Mouse (Mus musculus) B cell, adult 2 months (primary cell): ENCODE data around the gene 1110017D15Rik.
"Not testable (repeated sequence)": the region's sequence is repeated elsewhere in the genome, so short reads cannot be mapped to it uniquely, and the experiment has no call there.

ENCODE experiments used
- DNase-seq, 2 experiments: peaks; one replicate each; pipeline ENCODE4 v3.0.0; 2022

1110017D15Rik gene

DNA sequence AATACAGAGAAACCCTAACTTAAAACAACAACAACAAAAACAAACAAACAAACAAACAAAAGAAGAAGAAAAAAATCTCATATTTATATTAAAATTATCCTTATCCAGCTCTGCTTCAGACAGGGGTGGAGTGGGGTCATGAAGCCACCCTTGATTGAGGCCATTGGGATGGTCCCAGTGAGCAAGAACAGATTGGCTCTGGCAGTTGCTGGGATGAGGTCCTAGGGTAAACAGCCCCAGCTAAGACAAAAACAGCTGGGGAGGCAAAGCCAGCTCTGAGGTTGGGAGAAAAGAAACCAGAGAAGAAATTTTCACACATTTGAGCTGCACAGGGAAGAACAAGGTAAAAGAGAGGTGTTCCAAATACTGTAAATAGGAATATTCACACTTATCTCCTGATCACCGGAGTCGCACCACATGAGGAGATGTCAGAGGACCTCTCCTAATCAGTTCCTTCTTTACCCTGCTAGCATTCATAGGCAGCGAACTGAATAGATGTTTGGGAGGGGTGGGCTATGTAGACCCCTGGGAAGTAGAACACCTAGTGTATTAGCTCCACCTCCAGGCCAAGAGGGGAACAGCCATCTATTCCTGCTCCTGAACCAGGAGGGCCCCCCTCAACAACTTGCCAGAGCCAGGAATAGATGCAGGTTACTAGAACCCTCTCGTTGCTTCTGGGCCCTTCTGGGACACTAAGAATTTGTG lies 38.2 kb downstream of the 1110017D15Rik start:
- DNase-seq: no peak

DNA sequence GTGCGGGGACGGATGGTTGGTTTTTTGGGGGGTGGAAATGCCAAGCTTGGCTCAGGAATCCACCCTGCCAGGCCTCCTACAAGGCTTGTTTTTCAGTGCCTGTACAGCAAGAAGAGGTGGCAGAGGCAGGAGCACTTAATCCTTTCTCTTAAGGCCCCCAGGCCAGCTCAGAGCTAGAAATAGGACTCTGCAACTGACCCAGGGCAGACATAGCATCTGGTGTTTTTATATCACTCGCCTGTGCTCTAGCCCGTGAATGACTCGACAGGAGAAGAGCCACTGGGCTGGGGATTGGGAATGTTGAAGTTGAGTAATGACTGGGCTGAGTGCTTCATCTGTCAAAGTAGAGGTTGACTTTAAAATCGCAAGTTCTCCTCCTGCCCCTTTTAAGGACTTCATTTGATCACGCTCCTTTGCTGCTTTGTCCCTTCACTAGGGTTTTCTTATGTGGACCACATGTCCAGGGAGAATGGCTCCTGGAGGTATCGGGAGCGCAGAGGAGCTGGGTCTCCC lies 39.4 kb downstream of the 1110017D15Rik start:
- no peak for DNase-seq

DNA sequence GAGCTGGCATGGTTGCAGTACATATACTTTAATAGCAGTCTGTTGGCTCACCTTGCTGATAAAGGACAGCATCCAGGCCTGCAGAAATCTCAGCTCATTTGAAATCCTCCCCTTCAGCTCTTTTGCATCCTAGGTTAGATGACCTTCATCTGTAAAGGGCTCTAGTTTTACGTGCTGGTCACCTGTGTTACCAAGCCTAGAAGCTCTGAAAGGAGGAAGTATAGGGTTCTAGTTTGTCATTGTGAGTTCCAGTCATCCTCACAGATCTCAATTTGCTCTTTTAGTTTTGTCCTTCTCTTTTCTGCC lies 45.8 kb downstream of the 1110017D15Rik start:
- DNase-seq: no peak

DNA sequence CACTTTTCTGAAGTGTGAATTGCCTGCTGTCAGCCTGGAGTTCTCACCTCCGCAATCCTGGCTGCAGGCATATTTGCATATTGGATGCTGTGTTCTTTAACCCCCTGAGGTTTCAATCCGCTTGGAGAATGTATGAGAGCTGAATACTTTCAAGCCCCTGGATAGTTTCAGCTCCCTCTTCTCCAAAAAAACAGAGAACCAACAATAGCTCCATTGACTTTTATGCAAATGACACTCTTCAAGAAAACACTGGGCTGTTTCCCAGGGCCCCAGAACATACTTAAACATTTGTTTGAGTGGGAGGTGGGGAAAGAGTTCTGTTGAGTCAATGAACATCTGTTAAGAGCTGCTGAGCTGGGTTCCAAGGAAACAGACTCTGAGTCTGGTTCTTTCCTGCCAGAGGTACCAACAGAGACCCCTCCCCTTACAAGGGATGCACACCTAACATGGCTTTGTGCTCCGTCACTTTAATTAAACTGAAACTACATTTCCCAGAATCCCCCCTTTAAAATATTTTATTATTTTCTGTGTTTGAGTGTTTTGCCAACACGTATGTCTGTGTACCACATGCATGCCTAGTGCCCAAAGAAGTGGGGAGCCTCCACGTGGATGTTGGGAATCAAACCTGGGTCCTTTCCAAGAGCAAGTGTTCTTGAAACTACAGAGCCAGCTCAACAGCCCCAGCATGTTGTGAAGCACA lies 46.3 kb downstream of the 1110017D15Rik start:
- no peak for DNase-seq

DNA sequence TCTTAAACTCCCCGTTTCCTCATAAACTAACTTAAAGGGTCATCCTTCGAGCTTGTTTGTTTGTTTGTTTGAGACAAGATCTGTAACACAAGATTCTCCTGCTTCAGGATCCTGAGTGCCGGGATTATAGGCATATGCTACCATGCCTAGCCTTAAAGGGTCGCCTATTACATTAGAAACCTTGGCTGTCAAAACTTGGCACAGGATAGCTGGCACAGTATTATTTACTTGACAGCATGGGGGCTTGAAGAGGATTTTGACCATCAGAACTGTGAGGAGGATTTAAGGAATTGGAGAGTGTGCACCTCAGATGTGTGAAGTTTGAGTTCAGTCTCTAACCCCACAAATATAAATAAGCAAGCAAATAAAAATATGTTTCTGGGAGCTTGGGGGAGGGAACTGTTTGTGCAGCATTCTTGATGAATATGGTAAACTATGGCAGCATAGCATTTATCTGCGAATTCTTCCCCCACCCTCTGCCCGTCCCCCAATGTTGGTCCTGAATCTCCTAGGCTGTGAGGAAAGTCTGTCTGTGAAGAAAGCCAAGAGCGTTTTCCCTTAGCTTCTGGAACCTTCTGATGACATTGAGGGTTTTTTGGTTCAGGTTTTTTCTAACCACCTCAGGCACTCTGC lies 47.0 kb downstream of the 1110017D15Rik start:
- no peak for DNase-seq

DNA sequence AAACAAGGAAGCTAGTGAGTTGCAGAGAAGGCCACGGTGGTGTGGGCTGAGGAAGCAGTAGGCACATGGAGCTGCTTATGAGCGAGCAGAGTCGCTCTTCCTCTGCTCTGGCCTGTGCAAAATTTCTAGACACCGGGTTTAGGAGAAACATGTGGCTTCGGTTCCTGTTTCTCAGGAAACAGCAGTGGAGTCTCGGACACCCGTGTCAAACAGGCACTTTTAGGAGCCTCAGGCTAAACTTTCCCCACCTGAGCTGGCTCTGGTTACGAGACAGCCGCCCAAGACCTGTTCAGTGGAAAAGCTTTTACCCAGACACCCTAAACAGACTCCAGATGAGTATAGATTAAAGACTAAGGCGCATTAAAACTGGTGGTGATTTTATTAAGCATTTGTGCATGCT lies 47.9 kb downstream of the 1110017D15Rik start:
- no peak for DNase-seq

DNA sequence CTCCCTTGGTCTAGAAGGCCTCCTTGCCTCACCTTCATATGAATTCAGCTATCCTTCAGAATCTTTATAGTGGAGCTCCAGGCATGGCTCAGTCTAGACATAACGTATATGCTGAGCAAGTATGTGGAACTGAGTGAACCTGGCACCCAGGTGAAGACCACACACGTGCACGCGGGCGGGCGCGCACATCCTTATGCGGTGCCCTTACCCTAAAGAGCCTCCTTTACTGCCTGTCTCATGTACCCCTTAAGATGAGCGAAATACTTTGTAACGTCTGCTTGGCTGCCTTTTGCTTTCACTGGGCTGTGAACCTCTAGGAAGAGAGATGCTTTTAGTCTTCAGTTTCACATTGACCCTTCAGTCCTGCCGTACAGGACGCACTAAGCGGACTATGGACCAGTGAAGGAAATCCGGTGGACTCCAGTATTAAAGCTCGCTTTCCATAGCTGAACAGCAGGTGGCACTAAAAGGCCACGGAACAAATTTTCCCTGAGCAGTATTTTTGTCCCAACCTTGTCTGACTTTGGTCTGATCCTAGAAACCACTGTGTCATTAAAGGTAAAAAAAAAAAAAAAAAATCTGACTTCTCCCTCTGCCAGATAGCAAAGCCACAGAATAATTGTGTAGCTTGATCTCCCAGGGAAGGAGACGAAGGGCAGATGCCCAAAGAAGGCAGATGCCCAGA lies 48.6 kb downstream of the 1110017D15Rik start:
- peak; percentile 43 to 48 for DNase-seq

DNA sequence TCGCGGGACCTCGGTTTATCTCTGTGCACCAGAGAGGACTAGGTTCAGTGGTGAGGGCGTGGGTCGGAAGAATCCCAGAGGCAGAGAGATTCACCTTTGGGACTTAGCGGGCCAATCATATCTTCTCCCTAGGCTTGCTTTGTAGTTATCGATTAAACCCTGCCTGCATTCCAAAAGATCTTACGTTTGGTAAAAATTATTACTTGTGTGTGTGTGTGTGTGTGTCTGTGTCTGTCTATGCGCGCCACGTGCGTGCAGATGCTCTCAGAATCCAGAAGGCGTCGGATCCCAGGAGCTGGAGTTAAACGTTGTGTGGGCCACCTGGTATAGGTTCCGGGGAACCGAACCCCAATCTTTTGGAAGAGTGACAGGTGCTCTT lies 51.9 kb downstream of the 1110017D15Rik start:
- DNase-seq: peak in 1 of 2 experiments; percentile 37

DNA sequence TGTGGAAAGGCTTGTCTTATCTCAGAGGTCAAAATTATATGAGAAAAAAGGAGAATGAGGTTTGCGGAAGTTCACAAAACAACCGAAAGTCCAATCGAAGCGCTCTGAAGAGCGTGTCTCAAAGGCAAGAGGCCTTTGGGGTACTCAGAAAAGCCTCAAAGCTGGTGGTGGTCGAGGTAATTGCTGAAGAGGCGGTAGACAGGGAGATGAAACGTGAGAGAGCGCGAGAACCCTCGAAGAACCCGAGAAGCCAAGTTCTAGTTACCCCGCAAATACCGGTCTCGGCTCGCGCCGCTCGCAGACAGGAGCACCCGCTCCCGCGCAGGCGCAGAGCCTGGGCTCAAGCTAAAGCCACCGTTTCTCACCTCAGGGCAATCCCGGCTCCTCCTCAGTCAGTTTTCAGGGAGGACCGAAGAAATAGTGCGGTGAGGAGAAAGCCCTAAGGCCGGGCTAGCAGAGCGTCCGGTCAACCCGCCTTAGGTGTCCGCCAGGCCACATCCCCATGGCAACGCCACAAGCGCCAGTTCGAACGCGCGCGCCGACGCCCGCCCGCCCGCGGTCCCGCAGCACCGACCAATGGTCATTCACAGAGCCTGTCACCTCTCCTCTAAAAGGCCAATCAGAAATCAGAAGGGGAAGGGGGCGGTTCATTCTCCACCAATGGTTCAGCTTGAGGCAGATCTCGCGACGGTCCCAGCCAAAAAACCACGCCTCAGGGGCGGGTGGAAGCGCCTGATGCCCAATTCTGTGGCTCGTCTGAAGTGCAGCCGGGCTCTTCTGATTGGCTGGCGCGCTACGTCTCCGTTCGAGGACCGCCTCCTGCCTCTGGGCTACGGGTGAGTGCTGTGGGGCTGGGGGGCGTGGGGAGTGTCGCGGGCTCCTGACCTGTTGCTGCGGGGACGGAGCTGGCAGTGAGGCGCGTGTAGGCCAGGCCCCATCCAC lies 52.5 kb downstream of the 1110017D15Rik start, which contains the start of the genes Kif24 and Nudt2:
Gene Kif24, minus strand, starts transcription at position 543 of the 942 bp plus-strand sequence.
Gene Nudt2, plus strand, starts transcription at position 807 of the 942 bp plus-strand sequence.
- peak; percentile 95 to 98 for DNase-seq

DNA sequence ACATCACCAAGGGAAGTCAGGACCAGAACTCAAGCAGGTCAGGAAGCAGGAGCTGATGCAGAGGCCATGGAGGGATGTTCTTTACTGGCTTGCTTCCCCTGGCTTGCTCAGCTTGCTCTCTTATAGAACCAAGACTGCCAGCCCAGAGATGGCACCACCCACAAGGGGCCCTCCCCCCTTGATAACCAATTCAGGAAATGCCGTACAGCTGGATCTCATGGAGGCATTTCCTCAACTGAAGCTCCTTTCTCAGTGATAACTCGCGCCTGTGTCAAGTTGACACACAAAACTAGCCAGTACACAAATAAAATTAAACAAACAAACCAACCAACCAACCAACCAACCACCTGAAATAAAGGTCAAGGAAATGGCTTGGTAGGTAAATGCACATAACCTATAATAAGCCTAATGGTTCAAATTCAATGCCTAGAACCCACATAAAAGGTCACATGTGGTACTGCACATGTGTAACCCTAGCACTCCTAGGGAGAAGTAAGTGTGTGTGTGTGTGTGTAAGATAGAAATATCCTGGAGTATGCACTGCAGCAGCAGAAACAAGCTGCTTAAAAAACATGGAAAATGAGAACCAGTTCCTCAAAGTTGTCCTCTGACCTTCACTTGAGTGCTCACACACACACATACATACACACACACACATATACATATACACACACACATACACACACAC lies 53.9 kb downstream of the 1110017D15Rik start:
- DNase-seq: not testable (repeated sequence)

DNA sequence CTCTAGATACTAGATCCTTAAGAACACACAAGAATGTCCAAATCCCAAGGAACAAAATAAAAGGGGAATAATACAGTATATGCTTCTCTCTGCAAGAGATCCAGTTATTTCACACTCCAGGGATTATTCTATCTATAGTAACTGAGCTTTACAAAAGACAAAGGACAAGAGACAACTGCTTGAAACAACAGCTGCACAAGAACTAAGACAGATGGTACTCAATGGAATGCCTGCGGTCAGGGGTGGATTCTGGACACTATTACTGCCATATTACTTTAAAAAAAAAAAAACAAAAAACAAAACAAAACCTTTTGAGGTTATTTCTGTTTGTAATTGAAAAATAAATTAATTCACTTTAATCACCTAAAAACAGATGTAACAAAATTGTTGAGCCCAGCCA lies 56.4 kb downstream of the 1110017D15Rik start:
- DNase-seq: no peak
